In the genomic region with DNA sequence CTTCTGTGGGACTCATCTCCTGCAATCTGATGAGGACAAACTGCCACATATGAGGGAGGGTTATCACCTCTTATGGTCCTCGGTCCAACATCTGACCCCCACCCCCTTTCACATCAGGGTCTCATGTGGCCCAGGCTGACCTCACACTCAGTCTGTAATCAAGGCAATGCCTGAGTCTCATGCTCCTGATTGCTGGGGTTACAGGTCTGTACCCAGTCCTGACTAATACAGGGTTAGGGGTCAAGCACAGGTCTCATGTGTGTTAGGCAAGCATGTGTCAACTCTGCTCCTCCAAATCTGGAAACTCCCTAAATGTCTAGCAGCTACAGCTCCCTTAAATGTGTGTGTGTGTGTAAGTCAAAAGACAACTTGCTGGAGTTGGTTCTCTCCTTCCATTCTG, we compare ENCODE assay signal across 11 mouse cellular contexts.
DNase-seq lines count a peak whose midpoint lies in the region; ATAC-seq lines count a peak whose summit lies in the region.
"Had no signal": no experiment of that assay in that cellular context is flagged by ENCODE, and none has a peak within 500 bp of the region (broad histone marks: within the 10 kb centered on the region; RNA-seq: fewer than 3 reads in every experiment).

No protein-coding gene starts in this region.

- no peaks in the 10 kb centered on the region for H3K9me3 ChIP-seq in heart, embryonic 13.5 days
- no peaks in the 10 kb centered on the region for H3K9me3 ChIP-seq in heart, embryonic 11.5 days (replicated peaks; ENCODE audit: control insufficient read depth, low read length)
- no peaks in the 10 kb centered on the region for H3K9me3 ChIP-seq in liver, embryonic 16.5 days (replicated peaks; ENCODE audit: control insufficient read depth, low read length)
- no peaks in the 10 kb centered on the region for H3K9me3 ChIP-seq in liver, embryonic 12.5 days (replicated peaks)
- no peaks in the 10 kb centered on the region for H3K9me3 ChIP-seq in embryonic facial prominence, embryonic 12.5 days
- H3K9me3 ChIP-seq in limb, embryonic 15.5 days: no peaks in the 10 kb centered on the region
- H3K9me3 ChIP-seq: forebrain, embryonic 13.5 days had no signal

- 0 out of 2 replicates have a peak, but pooled peaks cover 3% of the 10 kb centered on the region for H3K36me3 ChIP-seq in heart, embryonic 13.5 days
- no peaks in the 10 kb centered on the region for H3K36me3 ChIP-seq in heart, embryonic 11.5 days (ENCODE audit: control insufficient read depth, insufficient read depth, low read length)
- no peaks in the 10 kb centered on the region for H3K36me3 ChIP-seq in liver, embryonic 16.5 days (ENCODE audit: control insufficient read depth, insufficient read depth)
- no peaks in the 10 kb centered on the region for H3K36me3 ChIP-seq in liver, embryonic 12.5 days
- no peaks in the 10 kb centered on the region for H3K36me3 ChIP-seq in embryonic facial prominence, embryonic 12.5 days
- no peaks in the 10 kb centered on the region for H3K36me3 ChIP-seq in limb, embryonic 15.5 days

- no peak overlapping the region for H3K9ac ChIP-seq in heart, embryonic 13.5 days
- no peak overlapping the region for H3K9ac ChIP-seq in heart, embryonic 11.5 days (ENCODE audit: low read depth, low read length)
- H3K9ac ChIP-seq in liver, embryonic 16.5 days (ENCODE audit: low read depth, low read length): no peak overlapping the region
- no peak overlapping the region for H3K9ac ChIP-seq in liver, embryonic 12.5 days
- no peak overlapping the region for H3K9ac ChIP-seq in embryonic facial prominence, embryonic 12.5 days
- no peak overlapping the region for H3K9ac ChIP-seq in limb, embryonic 15.5 days
- H3K9ac ChIP-seq: forebrain, embryonic 13.5 days had no signal

- no peak overlapping the region for H3K4me3 ChIP-seq in heart, embryonic 13.5 days
- no peak overlapping the region for H3K4me3 ChIP-seq in heart, embryonic 11.5 days (ENCODE audit: low read depth, low read length)
- H3K4me3 ChIP-seq in liver, embryonic 16.5 days (ENCODE audit: low read depth, low read length): no peak overlapping the region
- no peak overlapping the region for H3K4me3 ChIP-seq in liver, embryonic 12.5 days
- H3K4me3 ChIP-seq in embryonic facial prominence, embryonic 12.5 days: no peak overlapping the region
- no peak overlapping the region for H3K4me3 ChIP-seq in limb, embryonic 15.5 days
- H3K4me3 ChIP-seq: forebrain, embryonic 13.5 days had no signal

- H3K27me3 ChIP-seq in heart, embryonic 13.5 days (replicated peaks): no peaks in the 10 kb centered on the region
- no peaks in the 10 kb centered on the region for H3K27me3 ChIP-seq in heart, embryonic 11.5 days (ENCODE audit: control insufficient read depth, insufficient read depth, low read length)
- no peaks in the 10 kb centered on the region for H3K27me3 ChIP-seq in liver, embryonic 16.5 days (ENCODE audit: control insufficient read depth, insufficient read depth, low read depth, low read length)
- H3K27me3 ChIP-seq in liver, embryonic 12.5 days (replicated peaks): no peaks in the 10 kb centered on the region
- no peaks in the 10 kb centered on the region for H3K27me3 ChIP-seq in embryonic facial prominence, embryonic 12.5 days
- no peaks in the 10 kb centered on the region for H3K27me3 ChIP-seq in limb, embryonic 15.5 days
- H3K27me3 ChIP-seq: forebrain, embryonic 13.5 days had no signal

- DNase-seq in adrenal gland, adult 18-20 months (ENCODE audit: low spot score in 2 of 2): no peak
- DNase-seq: cerebellum, adult 18-20 months; thymus, postnatal 25 days had no signal

- WGBS in heart, embryonic 13.5 days: 66% methylated on average over 1 of the region's 1 CpGs
- 68% methylated on average over 1 of the region's 1 CpGs for WGBS in heart, embryonic 11.5 days (ENCODE audit: insufficient replicate concordance)
- WGBS in liver, embryonic 16.5 days (ENCODE audit: insufficient replicate concordance): 59% methylated on average over 1 of the region's 1 CpGs
- WGBS in liver, embryonic 12.5 days (ENCODE audit: insufficient replicate concordance): 58% methylated on average over 1 of the region's 1 CpGs
- WGBS in embryonic facial prominence, embryonic 12.5 days: 67% methylated on average over 1 of the region's 1 CpGs
- 82% methylated on average over 1 of the region's 1 CpGs for WGBS in limb, embryonic 15.5 days

- no peak overlapping the region for H3K4me2 ChIP-seq in heart, embryonic 13.5 days
- H3K4me2 ChIP-seq in heart, embryonic 11.5 days: no peak overlapping the region
- H3K4me2 ChIP-seq in liver, embryonic 16.5 days (ENCODE audit: low read depth, low read length): no peak overlapping the region
- H3K4me2 ChIP-seq in liver, embryonic 12.5 days: no peak overlapping the region
- no peak overlapping the region for H3K4me2 ChIP-seq in embryonic facial prominence, embryonic 12.5 days (replicated peaks)
- H3K4me2 ChIP-seq in limb, embryonic 15.5 days: no peak overlapping the region
- H3K4me2 ChIP-seq: forebrain, embryonic 13.5 days had no signal

- H3K27ac ChIP-seq in heart, embryonic 13.5 days (replicated peaks): peak overlapping the region; percentile 41
- no peak overlapping the region; the same call in 1 of the 2 replicates for H3K27ac ChIP-seq in heart, embryonic 11.5 days (ENCODE audit: low read depth, low read length)
- H3K27ac ChIP-seq in liver, embryonic 16.5 days (ENCODE audit: low read length): no peak overlapping the region
- no peak overlapping the region for H3K27ac ChIP-seq in liver, embryonic 12.5 days
- H3K27ac ChIP-seq in embryonic facial prominence, embryonic 12.5 days: peak overlapping the region; percentile 70
- peak overlapping the region; percentile 52 for H3K27ac ChIP-seq in limb, embryonic 15.5 days
- H3K27ac ChIP-seq: forebrain, embryonic 13.5 days had no signal

- peaks cover 45% of the 10 kb centered on the region for H3K4me1 ChIP-seq in heart, embryonic 13.5 days
- peaks cover 20% of the 10 kb centered on the region for H3K4me1 ChIP-seq in heart, embryonic 11.5 days (ENCODE audit: control insufficient read depth, insufficient read depth, low read length)
- H3K4me1 ChIP-seq in liver, embryonic 16.5 days (ENCODE audit: control insufficient read depth, low read depth, low read length): no peaks in the 10 kb centered on the region; the same call in 1 of the 2 replicates
- H3K4me1 ChIP-seq in liver, embryonic 12.5 days: no peaks in the 10 kb centered on the region
- peaks cover 24% of the 10 kb centered on the region for H3K4me1 ChIP-seq in embryonic facial prominence, embryonic 12.5 days
- peaks cover 24% of the 10 kb centered on the region for H3K4me1 ChIP-seq in limb, embryonic 15.5 days

- no peak for ATAC-seq in heart, embryonic 13.5 days (ENCODE audit: extremely low read depth, insufficient number of reproducible peaks, low FRiP score, low TSS enrichment)
- no peak for ATAC-seq in heart, embryonic 11.5 days (replicated peaks; ENCODE audit: insufficient number of reproducible peaks, low FRiP score, low TSS enrichment)
- ATAC-seq in liver, embryonic 16.5 days (ENCODE audit: low read depth): peak; percentile 30; the same call in 1 of the 2 replicates
- ATAC-seq in liver, embryonic 12.5 days: no peak
- no peak for ATAC-seq in embryonic facial prominence, embryonic 12.5 days (ENCODE audit: insufficient number of reproducible peaks, insufficient read depth, low FRiP score, low TSS enrichment)
- ATAC-seq in limb, embryonic 15.5 days (ENCODE audit: insufficient number of reproducible peaks, low FRiP score, low TSS enrichment, low read depth): no peak
- ATAC-seq: inflammation-experienced regulatory T-cells, adult 6 months had no signal

Comparison
In these comparisons a context has a peak if more than half of its experiments do, and no peak if none do; other contexts are left out.
1. H3K27ac ChIP-seq: peak in heart, embryonic 13.5 days (single experiment), embryonic facial prominence, embryonic 12.5 days (single experiment) and limb, embryonic 15.5 days (single experiment); none in heart, embryonic 11.5 days (single experiment), liver, embryonic 16.5 days (single experiment) and liver, embryonic 12.5 days (single experiment).